Mouse (Mus musculus) forebrain, postnatal 0 days (tissue): ENCODE data around the gene Mfsd10. TPM values are rescaled to one million over a fixed set of nuclear protein-coding genes. Genes with fewer than 3 reads are reported as not detected.

ENCODE experiments used
- ATAC-seq: fragments of 200-750 bp; cut with Nextera tagmentation; 2 replicates; pipeline ENCODE4 v1.8.0; 2017; ENCODE audit warnings: mild to moderate bottlenecking, moderate library complexity
- DNase-seq: peaks from one replicate; pipeline ENCODE4 v3.0.0-alpha.2; 2015
- H3K27ac ChIP-seq: fragments of 300-500 bp; sonication (generic); 2 replicates; pipeline ENCODE4 v1.5.1; 2014; ENCODE audit warnings: low read depth, mild to moderate bottlenecking, antibody characterized with exemption, low read length, moderate library complexity, mixed read lengths
- H3K27me3 ChIP-seq: fragments of 300-500 bp; sonication (generic); 2 replicates; pipeline ENCODE4 v1.6.1; 2014; ENCODE audit warnings: mild to moderate bottlenecking, low read length, mixed read lengths; ENCODE audit not compliant: insufficient read depth
- H3K36me3 ChIP-seq: fragments of 300-500 bp; sonication (generic); 2 replicates; pipeline ENCODE4 v1.6.1; 2014; ENCODE audit warnings: mild to moderate bottlenecking, moderate library complexity; ENCODE audit not compliant: insufficient read depth
- H3K4me1 ChIP-seq: fragments of 300-500 bp; sonication (generic); 2 replicates; pipeline ENCODE4 v1.6.1; 2014; ENCODE audit warnings: antibody characterized with exemption; ENCODE audit not compliant: insufficient read depth
- H3K4me2 ChIP-seq: fragments of 300-500 bp; sonication (generic); 2 replicates; pipeline ENCODE4 v1.6.1; 2014; ENCODE audit warnings: low read depth, mild to moderate bottlenecking, moderate library complexity
- H3K4me3 ChIP-seq: fragments of 300-500 bp; sonication (generic); 2 replicates; pipeline ENCODE4 v1.5.1; 2014; ENCODE audit warnings: low read depth, low read length, mixed read lengths
- H3K9ac ChIP-seq: fragments of 300-500 bp; sonication (generic); 2 replicates; pipeline ENCODE4 v1.6.1; 2014; ENCODE audit warnings: mild to moderate bottlenecking
- H3K9me3 ChIP-seq: fragments of 300-500 bp; sonication (generic); 2 replicates; pipeline ENCODE4 v1.6.1; 2016; ENCODE audit warnings: low read length
- CTCF ChIP-seq: sonication (generic); IDR thresholded peaks from 2 replicates; pipeline ENCODE4 v1.5.1; 2016; ENCODE audit warnings: antibody characterized with exemption, control low read depth, low read depth
- WGBS: fragments of 180-500 bp; shearing (Covaris S2); extraction: QIAGEN DNeasy Blood & Tissue Kit; methylation state at CpG from one replicate; pipeline ENCODE4 v1.1.7; 2014; 5-methylcytosine and 5-hydroxymethylcytosine counted together
- polyA plus RNA-seq: library from polyadenylated mRNA; unstranded; fragments of >200 nt; fragmentation: Nextera tagmentation; extraction: Ambion mirVana; gene quantifications from 2 replicates; pipeline ENCODE4 v1.2.1, GENCODE M21; 2015
- total RNA-seq: library from RNA; depleted of rRNA; stranded (reverse); fragments of >200 nt; gene quantifications from 2 replicates; pipeline ENCODE4 v1.2.3, GENCODE M21; 2014

The Mfsd10 gene
- total and polyA plus RNA-seq, 2 experiments from 2014 or later = 76.0 to 78.4 TPM

DNA sequence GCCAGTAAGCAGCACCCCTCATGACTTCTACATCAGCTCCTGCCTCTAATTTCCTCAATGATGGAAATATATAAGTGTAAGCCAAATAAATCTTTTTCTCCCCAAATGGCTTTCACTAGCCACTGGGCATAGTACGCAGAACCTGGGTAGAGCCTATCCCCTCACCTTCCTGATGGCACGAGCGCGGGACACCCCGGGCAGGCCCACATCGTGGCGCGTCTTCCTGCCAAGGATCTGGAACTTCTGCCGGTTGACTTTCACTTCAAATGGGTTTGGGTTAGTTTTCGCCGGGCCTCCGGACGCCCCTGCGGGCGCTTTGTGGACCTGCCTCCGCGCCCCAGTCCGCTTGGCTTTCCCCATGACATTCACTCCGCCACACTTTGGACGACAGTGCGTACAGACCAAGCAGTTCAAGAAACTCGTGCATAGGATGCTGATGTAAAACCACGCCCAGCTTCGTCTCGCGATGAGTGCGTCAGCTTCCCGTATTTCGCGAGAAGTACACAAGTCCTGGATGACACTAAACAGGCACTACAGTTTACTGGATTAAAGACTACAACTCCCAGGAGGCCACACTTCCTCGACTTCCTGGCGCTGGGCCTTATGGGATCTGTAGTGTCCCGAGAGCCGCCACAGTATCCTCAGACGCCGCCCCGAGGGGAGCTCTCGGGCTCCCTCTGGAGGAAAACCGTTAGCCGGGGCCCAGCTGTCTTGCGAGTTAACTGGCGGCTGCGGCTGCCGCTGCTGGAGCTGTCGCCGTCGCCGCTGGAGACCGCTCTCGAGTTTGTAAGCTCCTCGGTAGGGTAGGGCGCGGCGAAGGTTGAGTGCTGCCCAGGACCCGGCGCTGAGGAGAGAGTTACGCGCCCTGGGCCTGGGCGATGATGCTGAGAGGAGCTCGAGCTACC, 22.9 kb upstream of the Mfsd10 start, which contains the start of the genes Nop14 and Grk4:
TSS of gene Nop14 (minus strand) at position 463 of the 905 bp plus-strand sequence.
TSS of gene Grk4 (plus strand) at position 694 of the 905 bp plus-strand sequence.
- H3K27ac ChIP-seq = peak within 1 kb of the TSS; percentile 76
- no peaks in the 10 kb centered on the region for H3K27me3 ChIP-seq
- peaks cover 6% of the 10 kb centered on the region for H3K4me1 ChIP-seq
- H3K4me3 ChIP-seq = peak within 1 kb of the TSS; percentile 65
- H3K9ac ChIP-seq = peak within 1 kb of the TSS; percentile 61
- peaks cover 20% of the 10 kb centered on the region for H3K36me3 ChIP-seq
- peak; percentile 100 for DNase-seq
- peak; percentile 100 for ATAC-seq
- H3K4me2 ChIP-seq = peak within 1 kb of the TSS; percentile 65
- peak; percentile 94 for TF ChIP-seq CTCF
- 2% methylated on average over 60 of the region's 60 CpGs for WGBS
- H3K9me3 ChIP-seq = no peaks in the 10 kb centered on the region

DNA sequence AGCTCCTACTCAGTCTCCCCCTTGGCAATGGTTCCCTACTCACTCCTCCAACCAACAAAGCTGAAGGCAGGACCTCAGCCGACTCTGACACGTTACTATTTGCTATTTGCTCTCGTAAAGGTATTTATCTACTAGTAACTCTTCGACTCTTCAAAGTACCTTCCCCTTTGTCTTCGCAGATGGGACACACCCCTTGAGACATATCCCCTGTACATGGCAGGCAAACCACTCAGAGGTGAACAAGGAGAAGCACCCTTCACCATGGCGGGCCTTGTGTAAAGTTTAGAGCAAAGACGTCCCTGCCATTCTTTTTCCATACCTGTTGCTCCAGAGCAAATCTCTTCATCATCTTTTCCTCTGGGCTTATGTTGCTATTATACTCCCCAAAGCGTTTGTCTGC, 20.5 kb upstream of the Mfsd10 start:
- no peak overlapping the region for H3K4me3 ChIP-seq
- ATAC-seq (no peak), DNase-seq (no peak)
- WGBS = 95% methylated on average over 8 of the region's 8 CpGs
- peaks cover 42% of the 10 kb centered on the region for H3K36me3 ChIP-seq
- no peak for TF ChIP-seq CTCF
- H3K27ac ChIP-seq = no peak overlapping the region
- H3K27me3 ChIP-seq = no peaks in the 10 kb centered on the region
- H3K9me3 ChIP-seq = no peaks in the 10 kb centered on the region
- peaks cover 6% of the 10 kb centered on the region for H3K4me1 ChIP-seq
- no peak overlapping the region for H3K4me2 ChIP-seq
- no peak overlapping the region for H3K9ac ChIP-seq

DNA sequence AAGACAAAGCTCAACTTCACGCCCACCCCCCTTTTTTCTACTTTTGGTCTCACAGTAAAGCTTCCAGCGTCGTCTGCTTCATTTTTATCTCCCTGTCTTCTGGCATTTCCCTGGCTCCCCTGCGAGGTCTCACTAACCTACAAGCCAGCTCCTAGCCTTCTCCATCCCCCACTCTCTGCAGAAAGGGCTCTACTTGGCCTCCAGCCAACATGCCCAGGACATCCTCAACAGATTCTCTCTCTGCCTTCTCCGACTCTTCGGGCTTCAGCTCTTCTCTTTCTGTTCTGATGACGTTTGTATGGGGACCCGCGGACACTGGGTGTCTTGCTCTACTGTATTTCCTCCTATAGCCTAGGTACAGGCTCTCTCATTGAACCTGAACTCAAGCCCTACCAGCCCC, 17.9 kb upstream of the Mfsd10 start:
- no peak overlapping the region for H3K4me2 ChIP-seq
- peaks cover 6% of the 10 kb centered on the region for H3K4me1 ChIP-seq
- H3K36me3 ChIP-seq = peaks cover 69% of the 10 kb centered on the region
- no peak for TF ChIP-seq CTCF
- no peak overlapping the region for H3K27ac ChIP-seq
- H3K9me3 ChIP-seq = no peaks in the 10 kb centered on the region
- DNase-seq (no peak), ATAC-seq (no peak)
- H3K4me3 ChIP-seq = no peak overlapping the region
- no peaks in the 10 kb centered on the region for H3K27me3 ChIP-seq
- WGBS = 82% methylated on average over 9 of the region's 9 CpGs
- no peak overlapping the region for H3K9ac ChIP-seq

DNA sequence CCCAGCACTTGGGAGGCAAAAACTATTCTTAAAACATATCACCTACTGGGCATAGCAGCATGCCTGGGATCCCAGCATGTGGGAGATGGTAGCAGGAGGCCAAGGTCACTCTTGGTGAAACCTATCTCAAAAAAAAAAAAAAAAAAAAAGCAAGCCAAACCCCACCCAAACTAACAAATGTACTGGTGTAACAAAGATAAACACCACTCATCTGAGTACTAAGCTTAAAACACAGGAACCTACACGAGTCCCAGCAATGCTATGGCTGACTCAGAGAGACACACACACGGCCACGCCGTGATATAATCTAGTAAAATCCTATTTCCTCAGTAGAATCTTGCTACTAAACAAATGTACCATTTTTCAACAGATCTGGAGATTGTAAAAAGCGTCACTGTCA, 15.9 kb upstream of the Mfsd10 start:
- 96% methylated on average over 5 of the region's 5 CpGs for WGBS
- TF ChIP-seq CTCF = no peak
- no peak overlapping the region for H3K4me3 ChIP-seq

DNA sequence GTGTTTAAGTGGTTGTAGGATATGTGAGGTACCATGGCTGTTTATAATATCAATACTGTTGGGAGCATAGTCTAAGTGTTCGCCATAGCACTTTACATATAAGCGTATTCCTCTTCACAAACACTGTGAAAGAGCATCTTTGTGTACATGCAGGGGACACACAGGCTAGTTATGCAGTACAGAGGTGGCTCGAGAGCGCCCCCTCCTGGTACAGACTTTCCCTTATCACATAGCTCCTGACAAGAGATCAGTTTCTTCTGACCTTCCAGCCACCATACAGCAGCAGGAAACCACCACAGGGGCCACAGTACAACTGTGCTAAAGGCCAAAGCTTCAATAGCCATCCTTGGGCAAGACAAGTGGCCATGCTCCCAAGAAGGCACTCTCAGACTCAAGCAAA, 10.6 kb upstream of the Mfsd10 start:
- Histone ChIP-seq H3K36me3 (peaks cover 94% of the 10 kb centered on the region), H3K9ac (no peak overlapping the region), H3K4me2 (no peak overlapping the region), H3K4me1 (no peaks in the 10 kb centered on the region), H3K27ac (no peak overlapping the region), H3K4me3 (no peak overlapping the region), H3K9me3 (no peaks in the 10 kb centered on the region), H3K27me3 (no peaks in the 10 kb centered on the region)
- WGBS = 36% methylated on average over 4 of the region's 4 CpGs
- ATAC-seq (0 out of 2 replicates have a peak, but pooled peaks have one; percentile 54), DNase-seq (peak; percentile 64)
- peak; percentile 74 for TF ChIP-seq CTCF

More for the DNA sequence above, 15.9 kb upstream of the Mfsd10 start:
- DNase-seq = no peak
- Histone ChIP-seq H3K27ac (no peak overlapping the region), H3K9ac (no peak overlapping the region), H3K4me2 (no peak overlapping the region), H3K27me3 (no peaks in the 10 kb centered on the region), H3K36me3 (peaks cover 88% of the 10 kb centered on the region), H3K9me3 (no peaks in the 10 kb centered on the region), H3K4me1 (no peaks in the 10 kb centered on the region)
- no peak for ATAC-seq

DNA sequence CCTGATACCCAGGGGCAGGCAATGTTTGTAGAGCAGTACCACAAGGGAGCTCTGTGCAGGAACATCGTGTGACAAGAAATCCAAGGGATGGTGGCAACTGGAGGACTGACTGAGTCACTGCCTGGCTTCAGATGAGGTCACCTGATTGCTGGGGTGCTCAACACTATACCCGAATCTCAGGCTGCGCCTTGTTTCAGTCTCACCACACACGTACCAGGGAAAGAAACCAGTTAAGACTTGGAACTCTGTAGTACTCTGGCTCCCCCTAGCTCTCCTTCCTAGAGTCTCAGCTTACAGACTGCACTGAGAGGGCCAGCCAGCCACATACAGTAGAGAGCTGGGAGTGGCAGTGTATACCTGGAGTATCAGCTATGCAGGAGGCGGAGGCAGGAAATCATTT, 5.9 kb upstream of the Mfsd10 start:
- peak; percentile 75 for TF ChIP-seq CTCF
- H3K9me3 ChIP-seq = no peaks in the 10 kb centered on the region
- no peak overlapping the region for H3K9ac ChIP-seq
- no peak overlapping the region for H3K4me2 ChIP-seq
- ATAC-seq = peak; percentile 92
- DNase-seq = peak; percentile 67
- H3K27ac ChIP-seq = no peak overlapping the region
- H3K27me3 ChIP-seq = no peaks in the 10 kb centered on the region
- WGBS = 62% methylated on average over 5 of the region's 5 CpGs
- no peaks in the 10 kb centered on the region for H3K4me1 ChIP-seq
- H3K4me3 ChIP-seq = no peak overlapping the region
- peaks cover 87% of the 10 kb centered on the region for H3K36me3 ChIP-seq

DNA sequence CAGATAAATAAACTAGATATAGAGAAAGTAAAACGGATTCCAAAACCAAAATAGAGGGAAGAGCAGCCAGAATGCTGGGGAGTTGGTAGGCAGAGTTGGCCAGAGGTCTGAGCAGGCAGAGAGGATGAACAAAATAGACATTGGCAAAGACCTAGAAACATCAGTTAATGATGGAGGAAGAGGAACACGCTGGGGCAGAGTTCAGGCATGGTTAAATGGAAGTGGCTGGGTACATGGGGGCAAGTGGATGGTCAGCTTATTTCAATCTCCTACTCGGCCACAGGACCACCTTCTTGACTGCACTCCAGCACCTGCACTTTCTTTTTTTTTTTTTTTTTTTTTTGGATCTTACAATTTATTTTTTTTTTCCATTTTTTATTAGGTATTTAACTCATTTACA, 5.0 kb upstream of the Mfsd10 start:
- WGBS = 89% methylated on average over 3 of the region's 3 CpGs
- no peak overlapping the region for H3K4me3 ChIP-seq
- no peaks in the 10 kb centered on the region for H3K4me1 ChIP-seq
- H3K27me3 ChIP-seq = no peaks in the 10 kb centered on the region
- no peak overlapping the region for H3K9ac ChIP-seq
- no peaks in the 10 kb centered on the region for H3K9me3 ChIP-seq
- DNase-seq = no peak
- TF ChIP-seq CTCF = no peak
- no peak for ATAC-seq
- peaks cover 83% of the 10 kb centered on the region for H3K36me3 ChIP-seq
- H3K4me2 ChIP-seq = no peak overlapping the region
- no peak overlapping the region for H3K27ac ChIP-seq
